Mouse (Mus musculus) olfactory bulb, adult 2 months (tissue): ENCODE data around the gene Grtp1.

Experiments used
- CTCF ChIP-seq: fragments of 200-500 bp; IDR thresholded peaks from 2 replicates; pipeline ENCODE4 v1.5.1; 2012; ENCODE audit warnings: low read depth, mild to moderate bottlenecking, low read length, moderate library complexity; ENCODE audit not compliant: insufficient read depth
- POLR2A ChIP-seq: fragments of 200-500 bp; IDR thresholded peaks from 2 replicates; pipeline ENCODE4 v1.6.1; 2012; ENCODE audit warnings: mild to moderate bottlenecking, low read depth, low read length, moderate library complexity; ENCODE audit not compliant: insufficient read depth

GRCm38 (mm10) chr8:13163563-13163962 lies 36.9 kb downstream of the Grtp1 start:
- TF ChIP-seq POLR2A (no peak), CTCF (no peak)
